Mouse (Mus musculus) cortical plate, adult 2 months (tissue): ENCODE data around the gene Lama2. TPM values are rescaled to one million over a fixed set of nuclear protein-coding genes. Genes with fewer than 3 reads are reported as not detected.

ENCODE experiments used
- H3K27ac ChIP-seq: fragments of 200-500 bp; 2 replicates; pipeline ENCODE4 v1.5.1; 2012; ENCODE audit warnings: low read length, control low read depth, inconsistent platforms; ENCODE audit not compliant: insufficient read depth
- H3K4me1 ChIP-seq: fragments of 200-500 bp; 2 replicates; pipeline ENCODE4 v1.6.1; 2011; ENCODE audit warnings: low read length; ENCODE audit not compliant: control insufficient read depth, insufficient read depth
- H3K4me3 ChIP-seq: fragments of 200-500 bp; 2 replicates; pipeline ENCODE4 v1.5.1; 2011; ENCODE audit warnings: mild to moderate bottlenecking, low read length, control low read depth; ENCODE audit not compliant: insufficient read depth
- CTCF ChIP-seq: fragments of 200-500 bp; IDR thresholded peaks from 2 replicates; pipeline ENCODE4 v1.5.1; 2011; ENCODE audit warnings: mild to moderate bottlenecking, control low read depth, low read length; ENCODE audit not compliant: insufficient read depth; ENCODE audit errors: extremely low read depth
- POLR2A ChIP-seq: fragments of 200-500 bp; IDR thresholded peaks from 2 replicates; pipeline ENCODE4 v1.6.1; 2011; ENCODE audit warnings: mild to moderate bottlenecking, low read length, control low read depth; ENCODE audit not compliant: insufficient read depth; ENCODE audit errors: extremely low read depth
- polyA plus RNA-seq: library from polyadenylated mRNA; depleted of rRNA; stranded (reverse); fragments of >200 nt; gene quantifications from 2 replicates; pipeline ENCODE4 v1.2.3, GENCODE M21; 2012

The Lama2 gene
- polyA plus RNA-seq, 1 experiment: 7.5 TPM

DNA sequence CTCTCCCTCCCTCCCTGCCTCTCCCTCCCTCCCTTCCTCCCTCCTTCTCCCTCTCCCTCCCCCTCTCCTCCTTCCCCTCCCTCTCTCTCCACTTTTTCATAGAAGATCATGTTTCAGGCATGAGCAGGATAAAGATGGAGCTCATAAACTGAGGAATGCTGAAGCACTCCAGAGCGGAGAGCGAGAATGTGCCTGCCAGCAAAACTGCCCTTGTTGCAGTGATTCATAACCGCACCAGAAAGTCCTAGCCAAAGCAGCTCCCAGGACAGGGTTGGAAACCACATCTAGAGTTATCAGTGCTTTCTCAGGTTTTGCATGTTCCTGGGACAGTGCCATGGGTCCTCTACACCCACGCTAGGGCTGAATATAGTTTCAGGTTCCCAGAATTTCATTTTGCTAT, 555.9 kb downstream of the Lama2 start:
- Histone ChIP-seq H3K4me3 (no peak overlapping the region), H3K4me1 (no peaks in the 10 kb centered on the region), H3K27ac (no peak overlapping the region)
- TF ChIP-seq CTCF: no peak
- no peak for TF ChIP-seq POLR2A

DNA sequence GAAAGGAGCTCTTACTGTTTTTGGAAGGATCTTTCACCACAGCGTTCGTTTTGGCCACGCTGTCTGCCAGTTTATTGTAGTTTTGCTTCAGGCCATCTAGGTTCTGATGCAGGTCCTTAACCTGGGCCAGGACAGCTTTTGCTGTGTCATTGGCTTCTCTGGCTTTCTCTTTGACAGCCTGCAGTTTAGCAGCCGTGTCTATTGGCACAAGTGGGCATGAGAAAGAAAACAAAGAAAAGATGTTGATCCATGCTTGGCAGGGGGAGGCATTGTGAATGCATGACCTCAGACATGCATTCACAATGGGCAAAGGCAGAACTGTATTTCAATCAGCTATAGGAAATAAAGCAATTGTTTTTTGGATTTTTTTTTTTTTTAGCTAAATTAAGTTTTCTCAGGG, 565.1 kb downstream of the Lama2 start:
- TF ChIP-seq CTCF (no peak), POLR2A (no peak)
- Histone ChIP-seq H3K27ac (no peak overlapping the region), H3K4me1 (no peaks in the 10 kb centered on the region), H3K4me3 (no peak overlapping the region)

DNA sequence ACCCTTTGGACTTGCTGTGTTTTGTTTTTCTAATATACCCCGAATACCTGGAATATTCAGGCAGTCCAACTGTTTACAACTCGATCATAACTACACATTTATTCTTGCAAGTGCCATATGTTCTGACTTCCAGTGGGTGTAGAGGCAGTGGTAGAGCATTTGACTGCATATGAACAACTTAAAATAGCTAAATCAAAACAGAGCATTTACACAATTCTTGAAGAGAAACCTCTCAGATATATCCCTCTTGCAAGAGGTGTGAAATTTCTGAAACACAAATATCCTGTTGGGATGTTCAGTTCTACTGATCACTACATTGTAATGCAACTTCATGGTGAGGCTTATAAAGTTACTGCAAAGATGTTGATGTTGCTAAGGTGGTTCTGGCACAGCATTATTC, 572.4 kb downstream of the Lama2 start:
- no peak for TF ChIP-seq CTCF
- no peak for TF ChIP-seq POLR2A
- H3K4me1 ChIP-seq: no peaks in the 10 kb centered on the region
- no peak overlapping the region for H3K4me3 ChIP-seq
- no peak overlapping the region for H3K27ac ChIP-seq

DNA sequence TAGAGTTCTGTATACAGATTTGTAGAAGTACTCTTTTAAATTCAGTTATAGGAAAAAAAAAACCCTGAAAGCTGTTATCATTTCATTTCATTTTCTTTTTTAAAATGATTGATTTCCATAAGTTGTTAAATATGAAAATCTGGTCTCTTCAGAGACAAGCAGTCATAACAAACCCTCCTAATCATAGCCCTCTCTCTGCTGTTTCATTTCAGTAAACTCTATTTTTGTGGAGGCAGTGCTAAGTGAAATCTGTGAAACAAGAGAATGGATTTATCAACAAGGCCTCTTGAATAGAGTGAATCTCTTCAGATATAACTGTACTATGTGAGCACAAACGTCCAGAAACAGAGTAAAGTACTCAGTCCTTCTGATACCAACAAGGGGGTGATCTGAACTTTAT, 577.7 kb downstream of the Lama2 start:
- Histone ChIP-seq H3K4me1 (no peaks in the 10 kb centered on the region), H3K4me3 (no peak overlapping the region), H3K27ac (no peak overlapping the region)
- no peak for TF ChIP-seq CTCF

DNA sequence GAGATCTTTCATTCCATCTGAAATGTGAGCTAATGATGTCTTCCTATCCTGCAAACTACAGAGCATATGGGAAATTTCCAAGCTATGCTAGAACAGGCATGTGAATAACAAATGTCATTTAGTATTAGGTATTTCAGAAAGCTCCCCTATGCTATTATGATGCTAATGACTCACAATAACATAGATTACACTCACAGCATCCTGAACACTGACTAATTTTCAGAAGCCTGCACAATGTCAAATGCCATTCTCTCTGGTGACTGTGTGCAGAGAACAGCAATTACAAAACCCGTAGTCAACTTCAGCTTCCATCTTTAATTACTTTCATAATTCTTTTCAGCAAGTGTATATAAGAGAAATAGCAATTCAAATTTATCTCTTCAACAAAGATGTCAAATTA, 596.9 kb downstream of the Lama2 start:
- Histone ChIP-seq H3K4me3 (no peak overlapping the region), H3K27ac (no peak overlapping the region), H3K4me1 (no peaks in the 10 kb centered on the region)
- TF ChIP-seq CTCF (no peak), POLR2A (no peak)

DNA sequence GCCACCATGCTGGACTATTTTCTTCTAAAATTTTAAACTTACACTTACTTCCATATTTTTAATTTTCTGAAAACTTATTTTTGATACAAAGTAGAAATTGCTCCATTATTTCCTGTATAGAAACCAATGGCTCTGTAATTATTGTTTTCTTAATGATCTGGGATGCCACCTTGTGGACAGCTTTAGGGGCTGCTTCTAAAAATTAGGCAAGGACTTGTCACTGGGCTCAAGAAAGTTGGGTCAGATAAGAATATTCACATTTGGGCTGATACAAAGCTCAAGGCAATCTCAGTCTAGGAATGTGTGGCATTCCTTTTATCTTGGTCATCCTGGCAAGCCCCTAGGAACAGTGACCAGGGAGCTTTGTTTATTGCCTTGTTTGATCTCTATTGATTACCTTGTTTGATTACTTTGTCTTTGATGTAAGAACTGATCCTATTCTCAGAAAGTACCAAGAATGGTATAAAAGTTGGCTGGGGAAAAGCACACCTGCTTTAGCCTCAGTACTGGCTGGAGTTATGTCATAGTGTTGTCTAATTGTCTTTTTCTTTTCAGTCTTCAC, 606.7 kb downstream of the Lama2 start:
- Histone ChIP-seq H3K27ac (no peak overlapping the region), H3K4me1 (no peaks in the 10 kb centered on the region), H3K4me3 (no peak overlapping the region)
- TF ChIP-seq CTCF (no peak), POLR2A (no peak)

DNA sequence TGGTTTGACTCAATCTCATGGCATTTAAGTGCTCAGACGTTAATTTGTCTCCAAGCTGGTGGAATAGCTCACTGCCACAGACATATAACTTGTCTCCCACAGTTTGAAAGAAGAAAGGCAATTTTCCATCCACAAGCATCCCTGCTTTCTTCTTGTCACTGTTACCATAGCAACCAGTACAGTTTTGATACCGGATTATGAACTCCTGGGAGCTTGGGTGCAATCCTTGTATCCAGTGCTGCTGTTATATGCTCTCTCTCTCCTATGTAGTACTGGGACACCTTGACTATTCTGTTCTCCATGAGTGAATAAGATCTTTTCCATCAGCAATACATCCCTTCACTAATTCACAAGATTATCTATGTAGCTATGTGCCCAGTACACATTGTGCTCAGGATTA, 612.2 kb downstream of the Lama2 start:
- H3K4me1 ChIP-seq: no peaks in the 10 kb centered on the region
- TF ChIP-seq CTCF (no peak), POLR2A (no peak)
- H3K4me3 ChIP-seq: no peak overlapping the region
- no peak overlapping the region for H3K27ac ChIP-seq

DNA sequence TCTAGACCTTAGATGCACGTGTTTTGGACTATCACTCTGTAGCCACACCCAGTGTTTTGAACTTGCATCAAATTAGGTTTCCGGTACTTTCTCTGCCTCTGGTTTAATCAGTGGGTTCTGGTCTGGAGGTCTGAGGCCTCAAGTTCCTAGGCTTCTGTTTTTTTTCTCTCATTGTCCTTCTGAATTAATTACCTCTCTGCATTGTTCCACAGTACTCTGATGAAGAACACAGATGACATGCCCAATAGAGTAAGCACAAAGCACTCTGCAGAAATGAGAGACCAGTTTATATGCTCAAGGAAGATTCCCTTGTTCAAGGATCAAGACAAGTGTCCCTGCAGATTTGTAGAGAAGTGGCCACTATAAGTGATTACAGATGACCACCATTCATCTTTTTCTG, 613.8 kb downstream of the Lama2 start:
- no peaks in the 10 kb centered on the region for H3K4me1 ChIP-seq
- H3K4me3 ChIP-seq: no peak overlapping the region
- no peak overlapping the region for H3K27ac ChIP-seq
- TF ChIP-seq POLR2A: no peak
- TF ChIP-seq CTCF: no peak

DNA sequence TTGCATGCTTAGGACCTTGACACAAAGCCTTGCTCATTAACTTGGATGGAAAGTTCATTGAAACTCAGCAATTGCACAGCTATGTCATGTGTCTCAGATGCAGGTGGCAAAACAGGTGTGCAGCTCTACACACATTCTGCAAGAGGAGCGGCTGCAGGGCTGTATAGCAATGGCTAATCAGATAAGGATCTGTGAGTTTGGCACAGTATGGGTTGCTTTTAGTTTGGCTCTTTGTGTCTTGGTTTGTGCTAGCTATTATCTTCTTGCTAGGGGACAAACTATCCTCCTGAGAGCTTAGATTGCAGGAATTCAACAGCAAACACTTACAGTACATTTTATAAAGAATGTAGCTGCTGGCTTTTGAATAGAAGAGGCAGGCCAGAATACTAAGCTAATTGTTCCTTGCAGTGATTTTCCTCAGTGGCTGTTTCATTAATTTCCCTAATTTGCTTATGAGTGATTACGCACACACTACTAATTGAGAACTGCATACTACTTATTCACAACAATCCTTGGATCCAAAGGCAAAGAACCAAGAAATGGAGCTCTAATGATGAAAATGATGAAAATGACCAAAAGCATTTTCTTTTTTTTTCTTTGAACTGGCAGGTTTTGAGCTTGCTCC, 617.9 kb downstream of the Lama2 start:
- Histone ChIP-seq H3K4me1 (no peaks in the 10 kb centered on the region), H3K4me3 (no peak overlapping the region), H3K27ac (no peak overlapping the region)
- TF ChIP-seq CTCF (no peak), POLR2A (no peak)

DNA sequence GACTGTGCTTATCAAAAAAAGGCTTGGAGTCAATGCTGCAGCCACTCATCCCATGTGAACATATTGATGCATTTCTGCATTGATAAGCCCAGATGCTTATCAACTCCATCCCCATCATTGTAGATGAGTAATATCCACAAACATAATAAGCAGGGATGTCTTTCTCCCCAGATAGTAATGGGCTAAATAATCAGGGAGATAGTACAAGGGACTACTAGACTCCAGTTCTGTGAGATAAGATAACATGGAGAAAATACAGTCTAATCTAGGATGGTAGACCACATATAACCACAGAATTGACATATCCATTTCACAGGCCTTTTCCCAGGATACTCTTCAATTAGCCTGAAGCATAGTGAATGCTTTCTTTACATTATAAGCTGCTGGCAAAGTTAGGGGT, 622.9 kb downstream of the Lama2 start:
- Histone ChIP-seq H3K27ac (no peak overlapping the region), H3K4me1 (no peaks in the 10 kb centered on the region), H3K4me3 (no peak overlapping the region)
- no peak for TF ChIP-seq POLR2A
- TF ChIP-seq CTCF: no peak

DNA sequence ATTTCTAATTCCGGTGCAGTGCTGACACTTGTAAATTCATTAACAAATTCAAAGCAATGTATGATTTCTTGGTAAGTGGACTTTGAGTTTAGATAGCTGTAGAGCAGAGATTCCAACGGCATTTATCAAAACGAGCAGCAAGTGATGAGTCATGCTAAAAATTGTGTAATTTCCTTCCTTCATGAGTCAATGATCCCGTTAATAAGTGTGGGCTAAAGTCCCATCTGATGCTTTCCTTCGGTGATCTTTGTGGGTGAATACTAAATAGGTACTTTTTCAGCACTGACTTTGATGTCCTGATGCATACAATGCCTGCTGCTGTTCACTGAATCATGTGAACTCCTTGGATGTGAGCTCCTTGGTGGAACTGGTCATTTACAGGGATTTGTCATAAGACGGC, 623.6 kb downstream of the Lama2 start:
- H3K27ac ChIP-seq: no peak overlapping the region
- H3K4me1 ChIP-seq: no peaks in the 10 kb centered on the region
- no peak overlapping the region for H3K4me3 ChIP-seq
- TF ChIP-seq CTCF (no peak), POLR2A (no peak)
